Comparison of ENCODE assay signal across 12 mouse cellular contexts in the genomic region with DNA sequence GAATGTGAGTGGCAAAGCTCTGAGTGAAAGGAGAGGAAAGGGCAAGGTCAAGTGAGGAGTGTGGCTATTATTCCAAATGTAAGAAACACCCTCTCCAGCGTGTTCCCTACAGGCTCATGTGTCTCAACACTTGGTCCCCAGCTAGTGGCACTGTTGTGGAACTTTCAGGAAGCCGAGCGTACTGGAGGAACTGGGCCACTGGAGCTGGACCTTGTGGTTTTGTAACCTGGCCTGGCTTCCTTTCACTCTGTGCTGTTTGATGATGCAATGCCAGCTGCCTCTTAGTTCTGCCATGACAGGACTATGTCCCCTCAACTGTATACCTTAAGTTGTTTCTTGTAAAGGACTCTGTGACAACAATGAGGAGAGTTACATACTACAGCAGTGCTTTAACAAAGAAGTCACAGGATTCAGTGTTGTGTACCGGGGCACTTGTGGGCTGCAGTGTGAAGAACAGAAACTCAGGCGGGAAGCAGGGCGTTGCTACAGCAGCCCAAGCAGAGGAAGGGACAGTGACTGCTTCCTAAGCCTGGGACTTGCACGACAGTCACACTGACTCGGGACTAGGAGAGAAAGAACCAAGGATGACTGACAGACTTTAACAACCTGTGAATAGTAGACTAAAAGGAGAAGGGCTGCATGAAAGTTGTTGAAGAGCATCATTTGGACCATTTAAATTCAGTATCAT.
DNase-seq lines count a peak whose midpoint lies in the region; ATAC-seq and TF ChIP-seq lines count a peak whose summit lies in the region.
"Had no signal": no experiment of that assay in that cellular context is flagged by ENCODE, and none has a peak within 500 bp of the region (broad histone marks: within the 10 kb centered on the region; RNA-seq: fewer than 3 reads in every experiment).

No protein-coding gene starts in this region.

- no peaks in the 10 kb centered on the region for H3K4me1 ChIP-seq in kidney, postnatal 0 days (replicated peaks; ENCODE audit: insufficient read depth, low read length)
- H3K4me1 ChIP-seq in bone marrow, adult 2 months (ENCODE audit: control insufficient read depth, insufficient read depth, low read length), result peaks cover 7% of the 10 kb centered on the region; the same call in 1 of the 2 replicates
- H3K4me1 ChIP-seq in liver, embryonic 16.5 days (ENCODE audit: control insufficient read depth, low read depth, low read length), result peaks cover 6% of the 10 kb centered on the region
- H3K4me1 ChIP-seq: embryonic facial prominence, embryonic 15.5 days; hindbrain, embryonic 13.5 days had no signal

- TF ChIP-seq CTCF in kidney, postnatal 0 days (IDR thresholded peaks at IDR 0.05; ENCODE audit: low read depth), result peak; percentile 34; the same call in 1 of the 2 replicates
- peak; percentile 28; the same call in 1 of the 2 replicates for TF ChIP-seq CTCF in bone marrow, adult 2 months (IDR thresholded peaks at IDR 0.05; ENCODE audit: control insufficient read depth, insufficient read depth, low read length)

- H3K4me2 ChIP-seq in kidney, postnatal 0 days (ENCODE audit: low read length), result no peak overlapping the region
- H3K4me2 ChIP-seq in liver, embryonic 16.5 days (ENCODE audit: low read depth, low read length), result no peak overlapping the region
- H3K4me2 ChIP-seq: embryonic facial prominence, embryonic 15.5 days; hindbrain, embryonic 13.5 days had no signal

- no peak overlapping the region; the same call in 1 of the 2 replicates for H3K27ac ChIP-seq in kidney, postnatal 0 days
- H3K27ac ChIP-seq in bone marrow, adult 2 months (ENCODE audit: control insufficient read depth, insufficient read depth, low read depth, low read length, poor library complexity), result peak overlapping the region; percentile 14; the same call in 1 of the 2 replicates
- no peak overlapping the region for H3K27ac ChIP-seq in liver, embryonic 16.5 days (ENCODE audit: low read length)
- H3K27ac ChIP-seq: embryonic facial prominence, embryonic 15.5 days; hindbrain, embryonic 13.5 days; layer of hippocampus, adult 2 months had no signal

- TF ChIP-seq POLR2A in bone marrow, adult 2 months (IDR thresholded peaks at IDR 0.05; ENCODE audit: borderline replicate concordance, control insufficient read depth, low read depth, low read length), result no peak

- ATAC-seq in kidney, postnatal 0 days (replicated peaks; ENCODE audit: low FRiP score, low read depth), result no peak
- ATAC-seq in liver, embryonic 16.5 days (ENCODE audit: low read depth), result peak; percentile 67
- peak; percentile 87 for ATAC-seq in neutrophil, adult 5-6 weeks (ENCODE audit: extremely low read depth, insufficient number of reproducible peaks, low FRiP score, poor library complexity, severe bottlenecking)

- no peaks in the 10 kb centered on the region for H3K27me3 ChIP-seq in kidney, postnatal 0 days (ENCODE audit: insufficient read depth, low read length)
- no peaks in the 10 kb centered on the region for H3K27me3 ChIP-seq in liver, embryonic 16.5 days (ENCODE audit: control insufficient read depth, insufficient read depth, low read depth, low read length)
- H3K27me3 ChIP-seq: embryonic facial prominence, embryonic 15.5 days; hindbrain, embryonic 13.5 days had no signal

- H3K9ac ChIP-seq in kidney, postnatal 0 days (ENCODE audit: low read depth, low read length), result no peak overlapping the region
- H3K9ac ChIP-seq in liver, embryonic 16.5 days (ENCODE audit: low read depth, low read length), result no peak overlapping the region
- H3K9ac ChIP-seq: embryonic facial prominence, embryonic 15.5 days; hindbrain, embryonic 13.5 days had no signal

- no peak overlapping the region for H3K4me3 ChIP-seq in kidney, postnatal 0 days (replicated peaks; ENCODE audit: low read depth, low read length)
- H3K4me3 ChIP-seq in bone marrow, adult 2 months (replicated peaks; ENCODE audit: control insufficient read depth, low read depth, low read length), result peak overlapping the region; percentile 2
- no peak overlapping the region for H3K4me3 ChIP-seq in liver, embryonic 16.5 days (ENCODE audit: low read depth, low read length)
- H3K4me3 ChIP-seq: embryonic facial prominence, embryonic 15.5 days; hindbrain, embryonic 13.5 days; layer of hippocampus, adult 2 months had no signal

- 75% methylated on average over 8 of the region's 8 CpGs for WGBS in kidney, postnatal 0 days
- WGBS in bone marrow, adult 2 months, result 30% methylated on average over 8 of the region's 8 CpGs
- 52% methylated on average over 8 of the region's 8 CpGs for WGBS in liver, embryonic 16.5 days (ENCODE audit: insufficient replicate concordance)

- H3K9me3 ChIP-seq in kidney, postnatal 0 days (replicated peaks; ENCODE audit: low read length), result no peaks in the 10 kb centered on the region
- no peaks in the 10 kb centered on the region for H3K9me3 ChIP-seq in liver, embryonic 16.5 days (replicated peaks; ENCODE audit: control insufficient read depth, low read length)
- H3K9me3 ChIP-seq: embryonic facial prominence, embryonic 15.5 days; hindbrain, embryonic 13.5 days had no signal

- H3K36me3 ChIP-seq in kidney, postnatal 0 days (ENCODE audit: insufficient read depth, low read length), result no peaks in the 10 kb centered on the region
- H3K36me3 ChIP-seq in liver, embryonic 16.5 days (ENCODE audit: control insufficient read depth, insufficient read depth), result peaks cover 6% of the 10 kb centered on the region

- peak; percentile 46 for DNase-seq in kidney, postnatal 0 days (ENCODE audit: low spot score)
- DNase-seq in kidney, adult 9 months, result no peak
- no peak for DNase-seq in c-Kit-positive CD71-positive TER-119-positive erythroid progenitor cells, embryonic 14.5 days (ENCODE audit: low spot score)
- DNase-seq in frontal cortex, postnatal 36 days (ENCODE audit: low spot score in 2 of 2), result no peak
- DNase-seq: cerebellum, adult 11 months; midbrain, embryonic 14.5 days had no signal
